Mouse (Mus musculus): ENCODE data around the gene Dusp5. TPM values are rescaled to one million over a fixed set of nuclear protein-coding genes. Genes with fewer than 3 reads are reported as not detected.
A peak's percentile ranks its signal among the peaks of the same experiment; 100 is the strongest.

Dusp5 gene
- polyA plus RNA-seq, 1 experiment from 2014 or later: 8.2 TPM

GRCm38 (mm10) chr19:53528131-53528621 is 733 bp upstream of the Dusp5 start:
- WGBS: 3% methylated on average over 13 of the region's 13 CpGs
- peaks cover 21% of the 10 kb centered on the region for H3K27me3 ChIP-seq (replicated peaks; ENCODE audit: control insufficient read depth, insufficient read depth, low read length)
- H3K9me3 ChIP-seq (ENCODE audit: control insufficient read depth, low read length): no peaks in the 10 kb centered on the region
- H3K4me2 ChIP-seq (ENCODE audit: low read length): peak overlapping the region; percentile 93
- peak overlapping the region; percentile 71 for H3K9ac ChIP-seq (ENCODE audit: low read depth, low read length)
- H3K4me1 ChIP-seq (ENCODE audit: control insufficient read depth, insufficient read depth, low read depth, low read length): peaks cover 11% of the 10 kb centered on the region
- no peaks in the 10 kb centered on the region for H3K36me3 ChIP-seq (ENCODE audit: control insufficient read depth, insufficient read depth, low read length)
- no peak overlapping the region for H3K27ac ChIP-seq (ENCODE audit: low read depth, low read length)
- ATAC-seq: peak; percentile 1; the same call in 1 of the 2 replicates
- H3K4me3 ChIP-seq (ENCODE audit: low read length): peak overlapping the region; percentile 60

- Histone ChIP-seq H3K9me3 (ENCODE audit: control insufficient read depth, low read length) (no peaks in the 10 kb centered on the region), H3K4me3 (ENCODE audit: low read length) (peak overlapping the region; percentile 60), H3K9ac (ENCODE audit: low read depth, low read length) (peak overlapping the region; percentile 71), H3K4me1 (ENCODE audit: control insufficient read depth, insufficient read depth, low read depth, low read length) (peaks cover 11% of the 10 kb centered on the region), H3K27ac (ENCODE audit: low read depth, low read length) (no peak overlapping the region), H3K27me3 (replicated peaks; ENCODE audit: control insufficient read depth, insufficient read depth, low read length) (peaks cover 21% of the 10 kb centered on the region), H3K36me3 (ENCODE audit: control insufficient read depth, insufficient read depth, low read length) (no peaks in the 10 kb centered on the region), H3K4me2 (ENCODE audit: low read length) (peak overlapping the region; percentile 93)
- ATAC-seq: no peak
- under 1% methylated on average over 22 of the region's 36 CpGs for WGBS
Observed at GRCm38 (mm10) chr19:53529455-53529704, 471 bp downstream of the Dusp5 start.

GRCm38 (mm10) chr19:53529705-53530562 is 1.0 kb downstream of the Dusp5 start:
- H3K27ac ChIP-seq (ENCODE audit: low read depth, low read length): no peak overlapping the region
- no peaks in the 10 kb centered on the region for H3K9me3 ChIP-seq (ENCODE audit: control insufficient read depth, low read length)
- H3K4me2 ChIP-seq (ENCODE audit: low read length): peak overlapping the region; percentile 93
- peaks cover 21% of the 10 kb centered on the region for H3K27me3 ChIP-seq (replicated peaks; ENCODE audit: control insufficient read depth, insufficient read depth, low read length)
- 5% methylated on average over 29 of the region's 31 CpGs for WGBS
- peak overlapping the region; percentile 60 for H3K4me3 ChIP-seq (ENCODE audit: low read length)
- peak overlapping the region; percentile 71 for H3K9ac ChIP-seq (ENCODE audit: low read depth, low read length)
- ATAC-seq: peak; percentile 15
- no peaks in the 10 kb centered on the region for H3K36me3 ChIP-seq (ENCODE audit: control insufficient read depth, insufficient read depth, low read length)
- H3K4me1 ChIP-seq (ENCODE audit: control insufficient read depth, insufficient read depth, low read depth, low read length): peaks cover 11% of the 10 kb centered on the region

GRCm38 (mm10) chr19:53531416-53531815 is 2.5 kb downstream of the Dusp5 start:
- Histone ChIP-seq H3K4me1 (ENCODE audit: control insufficient read depth, insufficient read depth, low read depth, low read length) (peaks cover 11% of the 10 kb centered on the region), H3K4me2 (ENCODE audit: low read length) (no peak overlapping the region; the same call in 1 of the 2 replicates), H3K9ac (ENCODE audit: low read depth, low read length) (no peak overlapping the region), H3K9me3 (ENCODE audit: control insufficient read depth, low read length) (no peaks in the 10 kb centered on the region), H3K27me3 (replicated peaks; ENCODE audit: control insufficient read depth, insufficient read depth, low read length) (peaks cover 21% of the 10 kb centered on the region), H3K27ac (ENCODE audit: low read depth, low read length) (no peak overlapping the region), H3K36me3 (ENCODE audit: control insufficient read depth, insufficient read depth, low read length) (no peaks in the 10 kb centered on the region), H3K4me3 (ENCODE audit: low read length) (no peak overlapping the region; the same call in 1 of the 2 replicates)
- no peak for ATAC-seq
- 55% methylated on average over 10 of the region's 10 CpGs for WGBS

- Histone ChIP-seq H3K9ac (ENCODE audit: low read depth, low read length) (no peak overlapping the region), H3K27ac (ENCODE audit: low read depth, low read length) (no peak overlapping the region), H3K4me1 (ENCODE audit: control insufficient read depth, insufficient read depth, low read depth, low read length) (peaks cover 11% of the 10 kb centered on the region), H3K9me3 (ENCODE audit: control insufficient read depth, low read length) (no peaks in the 10 kb centered on the region), H3K4me3 (ENCODE audit: low read length) (no peak overlapping the region), H3K27me3 (replicated peaks; ENCODE audit: control insufficient read depth, insufficient read depth, low read length) (peaks cover 21% of the 10 kb centered on the region), H3K36me3 (ENCODE audit: control insufficient read depth, insufficient read depth, low read length) (no peaks in the 10 kb centered on the region), H3K4me2 (ENCODE audit: low read length) (no peak overlapping the region)
- 43% methylated on average over 6 of the region's 6 CpGs for WGBS
- ATAC-seq: no peak
Observed at GRCm38 (mm10) chr19:53532021-53532420, 3.1 kb downstream of the Dusp5 start.

- Histone ChIP-seq H3K4me2 (ENCODE audit: low read length) (no peak overlapping the region), H3K4me1 (ENCODE audit: control insufficient read depth, insufficient read depth, low read depth, low read length) (peaks cover 11% of the 10 kb centered on the region), H3K36me3 (ENCODE audit: control insufficient read depth, insufficient read depth, low read length) (no peaks in the 10 kb centered on the region), H3K27me3 (replicated peaks; ENCODE audit: control insufficient read depth, insufficient read depth, low read length) (peaks cover 21% of the 10 kb centered on the region), H3K4me3 (ENCODE audit: low read length) (no peak overlapping the region), H3K9ac (ENCODE audit: low read depth, low read length) (no peak overlapping the region), H3K27ac (ENCODE audit: low read depth, low read length) (no peak overlapping the region), H3K9me3 (ENCODE audit: control insufficient read depth, low read length) (no peaks in the 10 kb centered on the region)
- no peak for ATAC-seq
- 70% methylated on average over 6 of the region's 6 CpGs for WGBS
Observed at GRCm38 (mm10) chr19:53532676-53533075, 3.8 kb downstream of the Dusp5 start.

- Histone ChIP-seq H3K9me3 (ENCODE audit: control insufficient read depth, low read length) (no peaks in the 10 kb centered on the region), H3K4me2 (ENCODE audit: low read length) (no peak overlapping the region), H3K4me1 (ENCODE audit: control insufficient read depth, insufficient read depth, low read depth, low read length) (peaks cover 11% of the 10 kb centered on the region), H3K36me3 (ENCODE audit: control insufficient read depth, insufficient read depth, low read length) (peaks cover under 1% of the 10 kb centered on the region; the same call in 1 of the 2 replicates), H3K27me3 (replicated peaks; ENCODE audit: control insufficient read depth, insufficient read depth, low read length) (peaks cover 21% of the 10 kb centered on the region), H3K9ac (ENCODE audit: low read depth, low read length) (no peak overlapping the region), H3K27ac (ENCODE audit: low read depth, low read length) (no peak overlapping the region), H3K4me3 (ENCODE audit: low read length) (no peak overlapping the region)
- no peak for ATAC-seq
- WGBS: 88% methylated on average over 7 of the region's 7 CpGs
Observed at GRCm38 (mm10) chr19:53533236-53533635, 4.3 kb downstream of the Dusp5 start.

- ATAC-seq: no peak
- Histone ChIP-seq H3K27me3 (replicated peaks; ENCODE audit: control insufficient read depth, insufficient read depth, low read length) (peaks cover 21% of the 10 kb centered on the region), H3K4me1 (ENCODE audit: control insufficient read depth, insufficient read depth, low read depth, low read length) (peaks cover 11% of the 10 kb centered on the region), H3K4me2 (ENCODE audit: low read length) (no peak overlapping the region), H3K9ac (ENCODE audit: low read depth, low read length) (no peak overlapping the region), H3K4me3 (ENCODE audit: low read length) (no peak overlapping the region), H3K36me3 (ENCODE audit: control insufficient read depth, insufficient read depth, low read length) (peaks cover 3% of the 10 kb centered on the region; the same call in 1 of the 2 replicates), H3K9me3 (ENCODE audit: control insufficient read depth, low read length) (no peaks in the 10 kb centered on the region), H3K27ac (ENCODE audit: low read depth, low read length) (no peak overlapping the region)
- 86% methylated on average over 15 of the region's 15 CpGs for WGBS
Observed at GRCm38 (mm10) chr19:53533810-53534601, 5.1 kb downstream of the Dusp5 start.

All from hindbrain, embryonic 16.5 days (tissue).